Mouse (Mus musculus) midbrain, postnatal 0 days (tissue): Measurements from ENCODE around the gene Btbd35f25. TPM values are rescaled to one million over a fixed set of nuclear protein-coding genes. Genes with fewer than 3 reads are reported as not detected.
A peak's percentile ranks its signal among the peaks of the same experiment; 100 is the strongest.
"Not testable (repeated sequence)": the region's sequence is repeated elsewhere in the genome, so short reads cannot be mapped to it uniquely, and the experiment has no call there.

Source experiments
- ATAC-seq: fragments of 200-750 bp; cut with Nextera tagmentation; 2 replicates; pipeline ENCODE4 v1.8.0; 2017; ENCODE audit warnings: moderate number of reproducible peaks, mild to moderate bottlenecking, moderate TSS enrichment, moderate library complexity; ENCODE audit not compliant: low FRiP score
- DNase-seq: peaks from one replicate; pipeline ENCODE4 v3.0.0-alpha.2; 2015; ENCODE audit warnings: low spot score
- H3K27ac ChIP-seq: fragments of 300-500 bp; sonication (generic); 2 replicates; pipeline ENCODE4 v1.5.1; 2014; ENCODE audit warnings: low read depth, mild to moderate bottlenecking, low read length, mixed read lengths
- H3K27me3 ChIP-seq: fragments of 300-500 bp; sonication (generic); 2 replicates; pipeline ENCODE4 v1.6.1; 2014; ENCODE audit warnings: low read length, control low read depth, mixed read lengths; ENCODE audit not compliant: insufficient read depth
- H3K36me3 ChIP-seq: fragments of 300-500 bp; sonication (generic); 2 replicates; pipeline ENCODE4 v1.6.1; 2014; ENCODE audit warnings: low read length, control low read depth, mixed read lengths; ENCODE audit not compliant: insufficient read depth
- H3K4me1 ChIP-seq: fragments of 300-500 bp; sonication (generic); 2 replicates; pipeline ENCODE4 v1.6.1; 2014; ENCODE audit warnings: mild to moderate bottlenecking, control low read depth, antibody characterized with exemption, low read length, mixed read lengths; ENCODE audit not compliant: insufficient read depth
- H3K4me2 ChIP-seq: fragments of 300-500 bp; sonication (generic); 2 replicates; pipeline ENCODE4 v1.6.1; 2014; ENCODE audit warnings: low read depth, mild to moderate bottlenecking, low read length, mixed read lengths; ENCODE audit not compliant: poor library complexity, severe bottlenecking
- H3K4me3 ChIP-seq: fragments of 300-500 bp; sonication (generic); 2 replicates; pipeline ENCODE4 v1.5.1; 2014; ENCODE audit warnings: low read depth, mild to moderate bottlenecking, low read length, moderate library complexity
- H3K9ac ChIP-seq: fragments of 300-500 bp; sonication (generic); replicated peaks from 2 replicates; pipeline ENCODE4 v1.6.1; 2014; ENCODE audit warnings: mild to moderate bottlenecking, low read length, moderate library complexity, mixed read lengths; ENCODE audit not compliant: poor library complexity, severe bottlenecking
- H3K9me3 ChIP-seq: fragments of 300-500 bp; sonication (generic); 2 replicates; pipeline ENCODE4 v1.6.1; 2016; ENCODE audit warnings: low read length, control low read depth
- CTCF ChIP-seq: IDR thresholded peaks from 2 replicates; pipeline ENCODE4 v1.5.1; 2016; ENCODE audit warnings: antibody characterized with exemption, mild to moderate bottlenecking
- WGBS: fragments of 180-500 bp; shearing (Covaris S2); extraction: QIAGEN DNeasy Blood & Tissue Kit; methylation state at CpG from one replicate; pipeline ENCODE4 v1.1.7; 2014; 5-methylcytosine and 5-hydroxymethylcytosine counted together
- polyA plus RNA-seq: library from polyadenylated mRNA; unstranded; fragments of >200 nt; fragmentation: Nextera tagmentation; extraction: Ambion mirVana; gene quantifications from 2 replicates; pipeline ENCODE4 v1.2.1, GENCODE M21; 2015
- total RNA-seq: library from RNA; depleted of rRNA; stranded (reverse); fragments of >200 nt; gene quantifications from 2 replicates; pipeline ENCODE4 v1.2.3, GENCODE M21; 2014; rRNA removed

Btbd35f25 gene
- total RNA-seq (not detected in 2 replicates), polyA plus RNA-seq (not detected in 2 replicates)

GRCm38 (mm10) chrX:31717056-31717455 is at the start of gene Btbd35f25:
Gene Btbd35f25 (minus strand): TSS chrX:31717156.
- not testable (repeated sequence) for H3K27ac ChIP-seq, H3K4me2 ChIP-seq, H3K9me3 ChIP-seq, H3K9ac ChIP-seq, H3K4me3 ChIP-seq, H3K27me3 ChIP-seq, ATAC-seq, H3K36me3 ChIP-seq, DNase-seq, H3K4me1 ChIP-seq
- 79% methylated on average over 3 of the region's 4 CpGs for WGBS

- Histone ChIP-seq H3K27me3 (no peaks in the 10 kb centered on the region), H3K36me3 (no peaks in the 10 kb centered on the region), H3K4me2 (no peak overlapping the region), H3K9me3 (peaks cover 90% of the 10 kb centered on the region), H3K4me1 (no peaks in the 10 kb centered on the region), H3K27ac (no peak overlapping the region), H3K9ac (no peak overlapping the region), H3K4me3 (no peak overlapping the region)
- no peak for DNase-seq
- ATAC-seq, result no peak
- no peak for TF ChIP-seq CTCF
Observed at GRCm38 (mm10) chrX:31766255-31766654, 49.3 kb upstream of the Btbd35f25 start.

DNA sequence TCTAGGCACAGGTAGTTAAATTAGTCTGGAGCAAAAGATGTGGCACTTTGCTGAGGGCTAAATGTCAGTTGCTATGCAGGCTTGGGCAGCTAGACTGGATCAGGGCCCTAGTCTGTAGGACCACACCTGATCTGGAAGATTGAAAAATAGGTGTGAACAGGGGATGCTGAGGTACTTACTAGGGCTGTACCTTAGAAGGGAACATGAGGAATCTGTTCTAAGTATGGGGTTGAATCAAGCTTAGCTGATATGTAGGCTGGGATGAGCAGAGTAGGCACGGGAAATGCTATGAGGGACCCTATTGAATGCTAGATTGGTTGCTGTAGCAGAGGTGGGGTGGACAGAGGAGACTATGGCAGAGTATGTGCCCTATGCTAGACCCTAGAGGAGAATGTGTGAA is 47.0 kb upstream of the Btbd35f25 start:
- WGBS, result 84% methylated on average over 1 of the region's 1 CpGs
- no peak overlapping the region for H3K4me2 ChIP-seq
- H3K9me3 ChIP-seq, result peaks cover 90% of the 10 kb centered on the region
- no peak overlapping the region for H3K4me3 ChIP-seq
- no peak for TF ChIP-seq CTCF
- DNase-seq (no peak), ATAC-seq (no peak)
- H3K9ac ChIP-seq, result no peak overlapping the region
- no peak overlapping the region for H3K27ac ChIP-seq
- H3K27me3 ChIP-seq, result no peaks in the 10 kb centered on the region
- H3K36me3 ChIP-seq, result no peaks in the 10 kb centered on the region
- H3K4me1 ChIP-seq, result no peaks in the 10 kb centered on the region

DNA sequence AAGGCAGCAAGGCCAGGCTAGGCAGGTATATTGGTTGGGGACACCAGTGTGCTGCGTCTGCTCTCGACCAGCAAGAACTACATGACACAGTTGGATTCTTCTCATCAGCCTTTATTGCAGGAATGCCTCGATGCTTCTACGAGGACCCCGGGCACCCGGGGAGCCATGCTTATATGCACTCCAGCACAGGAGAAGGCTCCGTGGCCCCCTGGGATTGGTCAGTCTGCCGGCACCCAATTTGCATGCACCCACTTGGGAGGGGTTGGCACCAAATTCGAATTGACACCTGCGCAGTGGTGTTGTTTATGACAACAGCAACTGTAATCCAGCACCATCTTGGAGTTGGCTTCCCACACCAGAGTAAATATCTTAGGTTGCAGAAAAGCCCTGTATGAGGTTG is 28.1 kb upstream of the Btbd35f25 start:
- no peak for DNase-seq
- WGBS, result 86% methylated on average over 10 of the region's 10 CpGs
- ATAC-seq, result no peak

DNA sequence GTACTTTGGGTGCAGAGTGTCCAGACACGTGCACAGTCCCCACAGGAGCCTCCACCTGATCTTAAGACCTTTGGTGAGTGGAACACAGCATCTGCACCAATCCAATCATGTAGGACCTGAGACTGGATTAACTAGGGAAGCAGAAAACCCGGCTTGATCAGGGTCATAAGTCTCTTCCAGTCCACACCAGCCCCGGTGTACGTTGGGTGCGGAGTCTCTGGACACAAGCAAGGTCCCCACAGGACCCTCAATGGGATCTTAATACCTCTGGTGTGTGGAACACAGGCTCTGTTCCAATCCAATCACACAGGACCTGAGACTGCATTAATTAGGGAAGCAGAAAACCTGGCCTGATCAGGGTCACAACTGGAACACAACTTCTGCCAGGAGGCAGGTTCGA is 20.0 kb upstream of the Btbd35f25 start:
- no peak for DNase-seq
- ATAC-seq, result 0 out of 2 replicates have a peak, but pooled peaks have one; percentile 20
- H3K27ac ChIP-seq, result no peak overlapping the region
- no peak overlapping the region for H3K4me3 ChIP-seq
- TF ChIP-seq CTCF, result no peak
- no peak overlapping the region for H3K4me2 ChIP-seq
- no peaks in the 10 kb centered on the region for H3K36me3 ChIP-seq
- 70% methylated on average over 6 of the region's 6 CpGs for WGBS
- peaks cover 40% of the 10 kb centered on the region for H3K9me3 ChIP-seq
- H3K27me3 ChIP-seq, result no peaks in the 10 kb centered on the region
- no peaks in the 10 kb centered on the region for H3K4me1 ChIP-seq
- no peak overlapping the region for H3K9ac ChIP-seq

More for the DNA sequence above, 28.1 kb upstream of the Btbd35f25 start:
- H3K36me3 ChIP-seq, result no peaks in the 10 kb centered on the region
- H3K4me3 ChIP-seq, result no peak overlapping the region
- H3K4me2 ChIP-seq, result no peak overlapping the region
- no peak for TF ChIP-seq CTCF
- H3K27me3 ChIP-seq, result no peaks in the 10 kb centered on the region
- H3K27ac ChIP-seq, result no peak overlapping the region
- H3K9me3 ChIP-seq, result peaks cover 54% of the 10 kb centered on the region
- H3K4me1 ChIP-seq, result no peaks in the 10 kb centered on the region
- no peak overlapping the region for H3K9ac ChIP-seq

Other genes with a start within 250 kb of the Btbd35f25 start
- gene Gm21883, start 142.9 kb downstream of the Btbd35f25 start, total RNA-seq, result not detected in 2 replicates
- not detected in 2 replicates for gene Gm21883, start 142.9 kb downstream of the Btbd35f25 start, polyA plus RNA-seq
- gene Spin2e, start 98.2 kb downstream of the Btbd35f25 start, total RNA-seq, result not detected in 2 replicates
- gene Spin2e, start 98.2 kb downstream of the Btbd35f25 start, polyA plus RNA-seq, result not detected in 2 replicates
- not detected in 2 replicates for gene Gm21637, start 244.9 kb upstream of the Btbd35f25 start, total RNA-seq
- gene Gm21637, start 244.9 kb upstream of the Btbd35f25 start, polyA plus RNA-seq, result not detected in 2 replicates